Mouse (Mus musculus) lung, postnatal 14 days (tissue): Measurements from ENCODE around the gene Nceh1.
A peak's percentile ranks its signal among the peaks of the same experiment; 100 is the strongest.
"Not testable (repeated sequence)": the region's sequence is repeated elsewhere in the genome, so short reads cannot be mapped to it uniquely, and the experiment has no call there.

Experiments
- DNase-seq: peaks from one replicate; pipeline ENCODE4 v3.0.0; 2021

The Nceh1 gene

DNA sequence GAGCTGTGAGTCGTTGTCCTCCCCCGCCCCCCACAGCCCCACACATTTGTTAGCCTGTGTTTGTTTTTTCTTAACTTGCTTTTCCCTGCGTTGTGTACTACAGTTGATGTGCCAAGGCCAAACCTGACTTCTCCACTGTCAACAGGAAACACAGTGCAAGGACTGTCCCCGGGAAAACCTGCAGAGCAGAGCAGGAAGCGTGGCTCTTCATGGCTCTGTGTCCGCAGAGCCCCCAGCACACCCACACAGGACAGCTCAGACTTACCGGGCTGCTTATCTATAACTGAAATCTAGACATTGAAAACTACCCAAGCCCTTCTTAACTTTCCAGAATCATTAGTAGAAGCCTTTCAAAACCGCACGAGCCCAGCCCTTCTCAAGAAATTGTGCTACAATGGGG lies 102.3 kb downstream of the Nceh1 start:
- DNase-seq = peak; percentile 5

GRCm38 (mm10) chr3:27288301-27288700 lies 105.5 kb downstream of the Nceh1 start:
- DNase-seq = no peak

DNA sequence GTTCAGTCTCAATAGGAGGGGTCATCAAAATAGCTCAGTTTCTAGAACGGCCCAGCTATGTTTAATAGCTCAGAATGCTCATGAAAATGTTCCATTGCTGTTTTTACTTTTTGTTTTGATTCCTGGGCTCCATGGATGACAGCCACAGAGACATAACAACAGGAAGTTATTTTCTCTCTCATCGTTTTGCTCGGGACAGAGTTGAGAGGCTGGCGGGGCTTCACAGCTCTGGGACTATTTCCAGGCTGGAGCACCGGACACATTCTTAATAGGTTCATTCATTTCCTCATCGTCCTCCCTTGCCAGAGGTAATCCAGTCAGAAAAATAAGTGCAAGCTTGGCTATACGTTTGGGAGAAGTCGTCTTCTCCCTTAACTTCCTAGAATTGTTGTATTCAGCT lies 106.1 kb downstream of the Nceh1 start:
- peak; percentile 27 for DNase-seq

DNA sequence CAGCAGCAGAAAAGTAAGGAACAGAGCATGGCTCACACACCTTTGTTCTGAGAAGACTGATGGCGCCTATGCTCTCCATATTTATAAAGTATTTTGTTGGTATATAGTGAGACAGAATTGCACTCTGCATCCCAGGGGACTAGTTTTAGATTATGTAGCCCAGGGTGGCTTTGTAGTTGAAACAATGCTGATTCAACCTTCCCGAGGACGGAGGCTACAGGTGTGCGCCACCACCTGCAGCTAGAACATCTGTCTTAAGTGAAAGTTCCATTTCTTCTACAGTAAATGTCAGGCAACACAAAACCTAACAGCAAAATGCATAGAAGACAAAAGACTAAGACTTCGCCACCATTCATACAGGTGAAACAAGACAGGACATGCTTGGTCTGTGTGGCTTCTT lies 107.5 kb downstream of the Nceh1 start:
- no peak for DNase-seq

GRCm38 (mm10) chr3:27290945-27291344 lies 108.2 kb downstream of the Nceh1 start:
- not testable (repeated sequence) for DNase-seq

DNA sequence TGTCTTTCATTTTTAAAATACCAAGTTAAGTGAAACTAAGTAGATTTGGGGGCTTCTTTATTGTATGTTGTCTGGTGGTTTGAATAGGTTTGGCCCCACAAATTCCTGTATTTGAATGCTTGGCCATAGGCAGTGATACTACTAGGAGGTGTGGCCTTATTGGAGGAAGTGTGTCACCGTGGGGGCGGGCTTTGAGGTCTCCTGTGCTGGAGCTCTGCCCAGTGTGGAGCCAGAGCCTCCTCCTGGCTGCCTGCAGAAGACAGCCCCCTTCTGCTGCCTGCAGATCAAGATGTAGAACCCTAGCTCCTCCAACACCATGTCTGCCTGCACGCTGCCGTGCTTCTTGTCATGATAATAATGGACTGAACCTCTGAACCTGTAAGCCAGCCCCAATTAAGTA lies 108.6 kb downstream of the Nceh1 start:
- not testable (repeated sequence) for DNase-seq

DNA sequence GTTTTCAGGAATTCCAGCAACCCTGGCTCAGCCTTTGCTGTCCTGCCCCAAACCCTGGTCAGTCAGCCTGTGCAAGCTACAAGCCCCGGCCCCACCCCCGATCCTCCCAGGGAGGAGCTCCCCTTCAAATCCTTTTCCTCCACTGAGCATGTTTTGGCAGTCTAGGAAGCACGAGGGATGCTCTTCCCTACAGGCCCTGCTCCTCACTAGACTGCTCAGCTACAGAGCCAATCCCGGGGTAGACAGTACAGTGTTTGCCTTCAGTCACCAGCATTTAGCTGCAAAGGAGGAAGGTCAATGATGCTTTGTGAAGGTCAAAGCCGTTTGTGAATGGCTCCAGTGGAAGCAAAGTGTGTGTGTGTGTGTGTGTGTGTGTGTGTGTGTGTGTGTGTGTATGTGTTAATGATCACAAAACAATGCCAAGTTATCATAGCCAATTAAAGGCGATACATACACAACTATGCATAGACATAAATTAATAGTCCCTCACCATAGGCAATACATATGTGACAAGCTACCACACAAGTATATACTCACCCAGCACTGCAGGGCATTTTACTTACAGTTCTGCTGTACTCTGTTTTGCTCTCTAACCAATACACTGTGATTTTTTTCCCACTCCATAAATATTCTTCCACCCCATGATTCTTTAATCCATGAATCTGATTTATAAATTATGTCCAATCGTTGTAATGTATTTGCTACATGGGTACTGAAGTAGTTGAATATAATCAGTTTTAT lies 111.0 kb downstream of the Nceh1 start:
- no peak for DNase-seq

- no peak for DNase-seq
These were observed 117.7 kb downstream of the Nceh1 start for GRCm38 (mm10) chr3:27300451-27300850.

DNA sequence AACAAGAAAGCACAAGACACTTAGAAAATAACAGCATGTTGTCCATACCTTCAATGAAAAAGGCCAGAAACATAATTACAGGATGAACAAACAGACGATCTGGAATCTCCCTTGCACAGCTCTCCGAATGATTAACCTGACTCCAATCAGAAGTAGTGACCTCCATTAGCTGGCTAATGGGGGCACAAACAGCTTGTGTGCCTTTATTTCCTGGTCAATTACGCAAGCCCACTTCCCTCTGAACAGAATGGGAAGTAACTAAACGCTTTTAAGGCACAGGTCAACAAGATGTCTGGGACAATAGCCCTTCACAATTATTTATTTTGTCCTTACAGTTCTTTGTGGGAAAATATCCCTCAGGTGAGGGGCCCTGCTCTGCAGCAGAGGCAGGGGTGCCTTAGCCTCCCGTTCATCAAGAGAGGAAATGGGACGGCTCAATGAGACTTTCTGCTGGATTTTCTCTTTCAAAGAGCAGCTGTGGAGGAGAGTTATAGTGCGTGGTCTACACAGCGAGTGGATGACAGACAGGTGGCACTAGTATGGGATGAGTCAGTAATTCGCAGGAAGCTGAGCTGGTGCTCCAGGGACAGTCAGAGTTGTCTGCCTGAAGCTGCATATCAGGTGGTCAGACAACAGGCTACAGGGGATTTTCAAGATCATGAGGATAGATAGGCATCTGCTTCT lies 119.7 kb downstream of the Nceh1 start:
- no peak for DNase-seq

DNA sequence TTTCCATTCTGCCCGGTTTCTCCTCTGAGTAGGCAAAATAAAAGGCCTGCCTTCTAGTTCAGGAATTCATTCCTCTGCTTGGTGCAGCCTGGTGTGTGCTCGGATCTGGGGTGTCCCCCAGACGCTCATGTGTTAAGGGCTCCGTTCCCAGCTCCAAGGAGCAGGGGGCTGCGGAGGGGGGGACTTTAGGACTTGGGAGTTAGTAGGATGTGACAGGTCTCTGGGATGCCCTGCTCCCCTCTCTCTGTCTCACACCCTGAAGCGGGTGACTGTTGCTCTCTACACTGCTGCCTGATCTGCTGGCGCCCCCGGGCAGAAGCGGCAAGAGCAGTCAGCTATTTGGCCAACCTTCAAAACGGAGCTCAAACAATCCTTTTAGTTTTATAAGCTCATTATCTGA lies 124.0 kb downstream of the Nceh1 start:
- no peak for DNase-seq

- DNase-seq = no peak
These were observed 128.2 kb downstream of the Nceh1 start for GRCm38 (mm10) chr3:27310973-27311372.

GRCm38 (mm10) chr3:27311475-27311874 lies 128.7 kb downstream of the Nceh1 start:
- DNase-seq = no peak

- no peak for DNase-seq
These were observed 131.9 kb downstream of the Nceh1 start for GRCm38 (mm10) chr3:27314506-27315164.

DNA sequence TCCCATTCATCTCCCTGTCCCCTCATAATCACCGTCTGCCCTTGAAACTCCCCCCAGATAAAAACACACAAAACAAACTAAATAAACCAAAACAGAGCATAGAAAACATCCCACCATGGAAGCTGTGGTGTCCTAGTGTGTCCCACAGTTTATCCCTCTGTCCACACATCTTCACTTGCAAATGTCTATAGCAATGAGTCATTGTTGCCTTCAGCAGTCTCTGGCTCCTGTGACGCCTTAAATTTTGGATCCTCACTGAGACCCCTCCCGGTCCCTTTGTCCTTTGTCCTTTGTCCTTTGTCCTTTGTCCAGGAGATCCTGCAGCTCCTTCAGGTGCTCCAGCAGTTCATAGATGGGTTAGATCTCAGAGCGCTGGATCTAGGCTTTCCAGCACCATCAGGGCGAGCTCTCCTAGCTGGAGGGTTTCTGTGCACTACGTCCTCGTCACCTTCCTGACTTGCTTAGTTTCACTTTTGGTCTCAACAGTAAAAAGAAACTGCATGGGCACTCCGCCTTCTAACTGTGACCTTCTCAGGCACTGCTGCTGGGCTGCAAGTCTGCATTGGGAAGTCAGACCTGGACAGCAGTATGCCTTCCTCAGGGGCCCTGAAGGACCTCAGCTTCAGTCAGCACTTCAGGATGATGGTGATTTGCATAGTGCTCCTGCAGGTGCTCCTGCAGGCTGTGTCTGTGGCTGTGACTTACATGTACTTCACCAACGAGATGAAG lies 134.0 kb downstream of the Nceh1 start, which contains the start of gene Tnfsf10:
Tnfsf10 (plus strand) TSS at position 470 of the 729 bp plus-strand sequence.
- DNase-seq = peak; percentile 63

- DNase-seq = peak; percentile 13
These were observed 134.7 kb downstream of the Nceh1 start for GRCm38 (mm10) chr3:27317288-27318024.

GRCm38 (mm10) chr3:27319650-27320049 lies 136.9 kb downstream of the Nceh1 start:
- DNase-seq = no peak

DNA sequence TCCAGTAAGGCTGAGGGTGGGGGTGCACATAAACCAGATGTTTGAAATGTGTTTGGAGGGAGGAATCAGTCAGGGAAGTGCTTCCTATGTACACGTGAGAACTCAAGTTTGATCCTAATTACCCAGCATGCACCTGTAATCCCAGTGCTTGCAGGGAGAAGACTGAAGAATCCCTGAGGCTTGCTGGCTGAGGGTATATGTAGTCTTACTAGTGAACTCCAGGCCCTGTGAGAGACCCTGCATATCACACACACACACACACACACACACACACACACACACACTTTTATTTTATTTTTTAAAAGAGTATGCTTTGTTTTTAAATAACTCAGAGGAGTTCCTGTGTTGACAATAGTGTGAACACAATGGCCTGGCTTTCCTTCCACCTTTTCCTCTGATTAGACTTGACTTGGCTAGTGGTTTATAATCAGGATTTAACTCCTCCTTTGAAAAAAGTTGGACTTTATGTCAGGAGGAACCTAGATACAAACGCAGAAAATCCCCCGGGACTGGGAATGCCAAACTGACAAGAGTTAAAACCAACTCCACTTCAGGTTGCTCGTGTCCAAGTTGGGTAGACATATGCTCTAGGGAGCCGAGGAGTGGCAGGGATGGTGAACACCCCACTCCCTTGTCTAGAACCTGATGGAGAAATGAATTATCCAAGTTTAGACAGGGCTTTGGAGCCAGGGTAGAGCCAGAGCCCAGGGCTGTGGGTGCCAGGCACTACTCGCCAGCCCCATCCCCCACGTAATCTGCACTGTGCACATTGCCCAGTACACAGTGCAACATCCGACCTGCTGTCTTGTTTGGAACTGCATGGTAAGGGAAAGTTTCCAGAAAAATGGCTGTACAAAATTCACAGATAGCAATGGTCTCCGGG lies 138.1 kb downstream of the Nceh1 start:
- peak; percentile 41 for DNase-seq

GRCm38 (mm10) chr3:27322591-27322990 lies 139.8 kb downstream of the Nceh1 start:
- no peak for DNase-seq

DNA sequence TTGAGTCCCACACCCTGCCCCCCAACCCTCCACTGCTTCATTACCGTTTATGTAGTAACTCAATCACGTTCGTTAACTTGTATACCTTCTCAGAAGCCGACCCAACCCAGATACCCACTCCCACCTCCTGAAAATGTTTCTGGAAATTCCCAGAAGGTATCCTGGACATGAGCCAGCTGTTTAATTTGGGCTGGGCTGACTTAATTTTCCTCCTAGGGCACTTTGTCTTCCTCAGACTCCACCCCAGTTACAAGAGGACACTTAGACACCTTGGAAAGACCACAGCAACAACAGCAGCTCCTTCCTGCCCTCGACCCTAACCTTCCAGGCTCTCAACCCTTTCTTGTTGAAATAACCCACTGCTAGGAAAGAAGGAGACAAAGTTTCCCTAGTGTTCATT lies 140.8 kb downstream of the Nceh1 start:
- no peak for DNase-seq

GRCm38 (mm10) chr3:27326633-27327191 lies 143.9 kb downstream of the Nceh1 start:
- no peak for DNase-seq

DNA sequence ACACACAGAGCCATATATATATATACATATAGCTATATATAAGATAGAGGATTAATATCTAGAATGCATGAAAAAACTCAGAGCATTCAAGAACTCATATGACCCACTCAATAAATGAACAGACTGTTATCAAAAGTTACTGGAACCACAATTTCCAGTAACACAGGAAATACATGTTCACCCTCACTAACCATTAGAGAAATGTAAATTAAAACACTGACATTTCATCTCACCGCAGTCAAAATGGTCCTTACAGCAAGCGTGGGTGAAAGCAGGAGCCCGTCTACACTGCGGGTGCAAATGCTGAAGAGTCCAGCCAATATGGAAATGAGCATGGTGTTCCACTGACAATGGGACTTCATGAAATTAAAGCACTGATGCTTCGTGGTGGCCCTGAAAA lies 147.9 kb downstream of the Nceh1 start:
- no peak for DNase-seq
